Mouse (Mus musculus) liver, embryonic 12.5 days (tissue): ENCODE data around the gene Atp7b. TPM values are rescaled to one million over a fixed set of nuclear protein-coding genes. Genes with fewer than 3 reads are reported as not detected.

Experiments
- ATAC-seq: fragments of 200-750 bp; cut with Nextera tagmentation; 2 replicates; pipeline ENCODE4 v1.8.0; 2017; ENCODE audit warnings: moderate number of reproducible peaks, mild to moderate bottlenecking, moderate library complexity
- H3K27ac ChIP-seq: fragments of 300-500 bp; sonication (generic); 2 replicates; pipeline ENCODE4 v1.5.1; 2016; ENCODE audit warnings: mild to moderate bottlenecking
- H3K27me3 ChIP-seq: fragments of 300-500 bp; sonication (generic); replicated peaks from 2 replicates; pipeline ENCODE4 v1.6.1; 2016; ENCODE audit warnings: mild to moderate bottlenecking, moderate library complexity
- H3K36me3 ChIP-seq: fragments of 300-500 bp; sonication (generic); 2 replicates; pipeline ENCODE4 v1.6.1; 2016; ENCODE audit warnings: mild to moderate bottlenecking, moderate library complexity
- H3K4me1 ChIP-seq: fragments of 300-500 bp; sonication (generic); 2 replicates; pipeline ENCODE4 v1.6.1; 2016
- H3K4me2 ChIP-seq: fragments of 300-500 bp; sonication (generic); 2 replicates; pipeline ENCODE4 v1.6.1; 2016; ENCODE audit warnings: mild to moderate bottlenecking, moderate library complexity
- H3K4me3 ChIP-seq: fragments of 300-500 bp; sonication (generic); 2 replicates; pipeline ENCODE4 v1.5.1; 2016; ENCODE audit warnings: mild to moderate bottlenecking, moderate library complexity
- H3K9ac ChIP-seq: fragments of 300-500 bp; sonication (generic); 2 replicates; pipeline ENCODE4 v1.6.1; 2016; ENCODE audit warnings: mild to moderate bottlenecking, moderate library complexity
- H3K9me3 ChIP-seq: fragments of 300-500 bp; sonication (generic); replicated peaks from 2 replicates; pipeline ENCODE4 v1.6.1; 2016; ENCODE audit warnings: mild to moderate bottlenecking, moderate library complexity
- WGBS: fragments of 180-500 bp; shearing (Covaris S2); methylation state at CpG from one replicate; pipeline ENCODE4 v1.1.7; 2016; ENCODE audit not compliant: insufficient replicate concordance; 5-methylcytosine and 5-hydroxymethylcytosine counted together
- polyA plus RNA-seq: library from polyadenylated mRNA; unstranded; fragments of >200 nt; fragmentation: Nextera tagmentation; extraction: Ambion mirVana; gene quantifications from 2 replicates; pipeline ENCODE4 v1.2.1, GENCODE M21; 2016

Gene Atp7b
- polyA plus RNA-seq, 1 experiment from 2014 or later = 14.3 TPM

GRCm38 (mm10) chr8:21966646-21967045 is 93.5 kb downstream of the Atp7b start:
- Histone ChIP-seq H3K9ac (no peak overlapping the region), H3K36me3 (no peaks in the 10 kb centered on the region), H3K4me2 (no peak overlapping the region), H3K9me3 (no peaks in the 10 kb centered on the region), H3K27ac (no peak overlapping the region), H3K4me3 (no peak overlapping the region), H3K27me3 (no peaks in the 10 kb centered on the region), H3K4me1 (no peaks in the 10 kb centered on the region)
- ATAC-seq = no peak
- 54% methylated on average over 1 of the region's 1 CpGs for WGBS

- Histone ChIP-seq H3K4me3 (no peak within 1 kb of the TSS), H3K9me3 (no peaks in the 10 kb centered on the region), H3K9ac (no peak within 1 kb of the TSS), H3K27ac (no peak within 1 kb of the TSS), H3K27me3 (no peaks in the 10 kb centered on the region), H3K4me1 (no peaks in the 10 kb centered on the region), H3K36me3 (no peaks in the 10 kb centered on the region), H3K4me2 (no peak within 1 kb of the TSS)
- no peak for ATAC-seq
- 67% methylated on average over 2 of the region's 2 CpGs for WGBS
Measured at GRCm38 (mm10) chr8:21958414-21958813, 101.7 kb downstream of the Atp7b start, which contains the start of gene Fam90a1a. Fam90a1a (plus strand) TSS chr8:21958714.

GRCm38 (mm10) chr8:21956336-21956735 is 103.8 kb downstream of the Atp7b start:
- Histone ChIP-seq H3K9ac (no peak overlapping the region), H3K4me2 (no peak overlapping the region), H3K27ac (no peak overlapping the region), H3K4me1 (no peaks in the 10 kb centered on the region), H3K36me3 (no peaks in the 10 kb centered on the region), H3K9me3 (no peaks in the 10 kb centered on the region), H3K27me3 (no peaks in the 10 kb centered on the region), H3K4me3 (no peak overlapping the region)
- no peak for ATAC-seq
- WGBS = 64% methylated on average over 3 of the region's 3 CpGs

GRCm38 (mm10) chr8:21955321-21955720 is 104.8 kb downstream of the Atp7b start:
- Histone ChIP-seq H3K36me3 (no peaks in the 10 kb centered on the region), H3K4me2 (no peak overlapping the region), H3K9me3 (no peaks in the 10 kb centered on the region), H3K4me1 (no peaks in the 10 kb centered on the region), H3K27me3 (no peaks in the 10 kb centered on the region), H3K27ac (no peak overlapping the region), H3K4me3 (no peak overlapping the region), H3K9ac (no peak overlapping the region)
- ATAC-seq = no peak
- WGBS = 5% methylated on average over 9 of the region's 9 CpGs

GRCm38 (mm10) chr8:21947311-21948017 is 112.6 kb downstream of the Atp7b start:
- ATAC-seq = no peak
- Histone ChIP-seq H3K36me3 (no peaks in the 10 kb centered on the region), H3K4me2 (no peak overlapping the region)

GRCm38 (mm10) chr8:21946462-21946861 is 113.6 kb downstream of the Atp7b start, which contains the start of gene Defb13:
Defb13 (plus strand) TSS chr8:21946762.
- Histone ChIP-seq H3K36me3 (no peaks in the 10 kb centered on the region), H3K4me1 (no peaks in the 10 kb centered on the region), H3K4me2 (no peak within 1 kb of the TSS), H3K9ac (no peak within 1 kb of the TSS), H3K27ac (no peak within 1 kb of the TSS), H3K4me3 (no peak within 1 kb of the TSS), H3K9me3 (no peaks in the 10 kb centered on the region), H3K27me3 (no peaks in the 10 kb centered on the region)
- WGBS = 72% methylated on average over 6 of the region's 6 CpGs
- ATAC-seq = no peak

More at GRCm38 (mm10) chr8:21947311-21948017, 112.6 kb downstream of the Atp7b start:
- Histone ChIP-seq H3K9ac (no peak overlapping the region), H3K27me3 (no peaks in the 10 kb centered on the region), H3K9me3 (no peaks in the 10 kb centered on the region), H3K27ac (no peak overlapping the region), H3K4me3 (no peak overlapping the region), H3K4me1 (no peaks in the 10 kb centered on the region)
- 63% methylated on average over 9 of the region's 9 CpGs for WGBS

Other genes starting within 250 kb of the Atp7b start
- not detected in 2 replicates for gene Defb50, start 236.8 kb downstream of the Atp7b start, polyA plus RNA-seq
- gene Defb2, start 220.4 kb downstream of the Atp7b start, polyA plus RNA-seq = not detected in 2 replicates
- gene Defb10, start 201.4 kb downstream of the Atp7b start, polyA plus RNA-seq = not detected in 2 replicates
- gene Defb9, start 174.9 kb downstream of the Atp7b start, polyA plus RNA-seq = not detected in 2 replicates
- gene Defb11, start 153.9 kb downstream of the Atp7b start, polyA plus RNA-seq = not detected in 2 replicates
- not detected in 2 replicates for gene Defb15, start 127.6 kb downstream of the Atp7b start, polyA plus RNA-seq
- not detected in 2 replicates for gene Defb35, start 122.0 kb downstream of the Atp7b start, polyA plus RNA-seq
- gene Defb13, start 113.5 kb downstream of the Atp7b start, polyA plus RNA-seq = not detected in 2 replicates
- gene Fam90a1a, start 101.6 kb downstream of the Atp7b start, polyA plus RNA-seq = not detected in 2 replicates
- not detected in 2 replicates for gene Ccdc70, start 90.5 kb downstream of the Atp7b start, polyA plus RNA-seq
- 15.1 and 15.2 TPM in 2 replicates for gene Alg11, start 416 bp upstream of the Atp7b start, polyA plus RNA-seq
- gene Nek5, start 64.7 kb upstream of the Atp7b start, polyA plus RNA-seq = not detected in 2 replicates
- 1.9 and 2.3 TPM in 2 replicates for gene Nek3, start 106.1 kb upstream of the Atp7b start, polyA plus RNA-seq
- 27.3 and 28.4 TPM in 2 replicates for gene Ckap2, start 125.5 kb upstream of the Atp7b start, polyA plus RNA-seq
- gene Vps36, start 132.5 kb upstream of the Atp7b start, polyA plus RNA-seq = 13.4 and 13.9 TPM in 2 replicates
- 4.2 and 4.5 TPM in 2 replicates for gene Thsd1, start 167.0 kb upstream of the Atp7b start, polyA plus RNA-seq
- gene Tpte, start 223.1 kb upstream of the Atp7b start, polyA plus RNA-seq = not detected in 2 replicates